Mouse (Mus musculus) kidney, postnatal 25 days (tissue): ENCODE data around the gene Bach1.

Experiments used
- DNase-seq, 2 experiments: peaks; one replicate each; pipeline ENCODE4 v3.0.0; 2021; ENCODE audit warnings: mixed read lengths in 2 of 2

Bach1 gene

GRCm38 (mm10) chr16:87741034-87741715 is 42.4 kb downstream of the Bach1 start:
- peak in 1 of 2 experiments; percentile 13 for DNase-seq

- no peak for DNase-seq
Observed at GRCm38 (mm10) chr16:87743661-87744060, 44.9 kb downstream of the Bach1 start.

DNA sequence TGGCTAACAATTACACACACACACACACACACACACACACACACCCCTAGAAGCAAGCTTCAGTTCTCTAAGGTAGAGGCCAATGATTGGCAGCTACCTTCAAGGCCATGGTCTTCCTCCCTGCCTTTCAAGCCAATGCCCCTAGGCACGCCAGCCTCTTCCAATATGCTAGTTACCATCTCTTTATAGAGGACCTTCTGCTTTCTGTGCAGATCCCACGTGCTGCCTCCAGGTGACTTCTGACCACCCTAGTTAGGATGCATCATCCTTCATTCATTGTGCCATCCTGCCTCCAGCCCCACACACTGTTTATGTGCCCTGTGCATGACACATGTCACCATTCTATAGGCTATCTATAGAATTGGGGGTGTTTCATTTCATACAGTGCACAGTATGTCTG is 45.6 kb downstream of the Bach1 start:
- no peak for DNase-seq

DNA sequence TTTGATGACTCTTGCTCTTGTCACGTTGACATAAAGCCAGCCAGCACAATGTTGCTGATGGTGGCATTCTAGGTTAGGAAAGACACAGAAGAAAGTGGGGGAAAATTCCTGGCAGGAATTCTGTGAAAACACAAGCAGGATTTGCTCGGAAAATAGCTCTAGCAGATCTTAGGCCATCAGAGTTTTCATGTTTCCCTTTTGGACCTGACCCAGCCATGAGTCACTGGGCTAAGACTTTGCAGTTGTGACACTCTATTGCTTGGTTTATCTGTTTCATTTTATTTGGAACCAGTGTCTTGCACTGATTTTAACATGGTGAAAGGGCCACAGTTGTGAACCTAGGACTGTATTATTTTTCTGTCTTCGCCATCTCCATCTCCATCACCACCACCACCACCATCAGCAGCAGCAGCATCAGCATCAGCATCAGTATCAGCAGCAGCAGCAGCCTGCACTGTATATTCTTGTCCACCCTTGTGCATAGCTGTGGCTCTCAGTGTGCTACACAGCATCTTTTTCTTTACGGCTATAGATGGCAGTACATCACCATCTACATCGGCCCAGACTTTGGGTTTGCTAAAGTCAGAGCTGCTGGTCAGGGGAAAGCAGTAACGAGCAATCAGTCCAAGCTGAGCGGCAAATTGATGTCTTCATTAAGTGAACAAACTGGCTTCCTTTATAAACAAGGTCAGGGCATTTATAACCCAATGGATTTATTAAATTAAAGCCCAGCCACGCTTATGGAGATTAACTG is 46.6 kb downstream of the Bach1 start:
- DNase-seq: no peak

DNA sequence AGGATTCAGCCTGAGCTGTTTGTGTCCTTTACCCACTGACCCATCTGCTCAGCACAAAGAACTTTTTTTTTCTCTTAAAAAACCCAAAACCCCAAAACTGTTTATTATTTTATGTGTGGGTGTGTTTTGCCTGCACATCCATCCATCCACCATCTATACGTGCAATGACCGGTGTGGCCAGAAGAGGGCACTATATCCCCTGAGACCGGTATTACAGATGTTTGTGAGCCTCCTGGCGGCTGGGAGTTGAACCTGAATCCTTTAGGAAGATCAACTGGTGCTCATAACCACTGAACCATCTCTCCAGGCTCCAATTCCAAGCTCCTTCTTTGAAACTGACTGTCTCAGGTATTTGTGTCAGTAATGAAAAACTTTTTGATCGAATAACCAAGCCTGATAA is 48.0 kb downstream of the Bach1 start:
- DNase-seq: peak; percentile 86 to 94

- no peak for DNase-seq
Observed at GRCm38 (mm10) chr16:87751243-87751642, 52.5 kb downstream of the Bach1 start.

DNA sequence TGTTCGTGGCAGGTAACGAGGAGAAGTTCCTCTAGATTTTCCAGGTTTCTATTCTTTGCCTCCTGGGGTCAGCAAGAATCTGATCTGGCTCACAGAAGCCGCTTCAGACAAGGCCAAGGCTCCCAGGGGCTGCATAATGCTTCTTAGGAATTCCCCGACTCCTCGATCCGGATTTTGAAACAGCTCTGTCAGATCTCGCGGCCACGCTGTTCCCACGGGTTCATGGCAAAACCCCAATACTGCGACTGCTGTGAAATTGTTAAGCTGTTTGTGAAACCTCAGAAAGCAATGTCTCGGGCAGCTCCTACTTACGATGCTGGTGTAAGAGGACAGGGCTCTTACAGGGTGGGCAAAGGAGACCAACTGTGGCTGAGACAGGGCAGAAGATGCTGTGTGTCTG is 53.7 kb downstream of the Bach1 start:
- no peak for DNase-seq

GRCm38 (mm10) chr16:87754858-87755257 is 56.1 kb downstream of the Bach1 start:
- peak in 1 of 2 experiments; percentile 50 for DNase-seq

GRCm38 (mm10) chr16:87755915-87756314 is 57.2 kb downstream of the Bach1 start:
- DNase-seq: no peak

DNA sequence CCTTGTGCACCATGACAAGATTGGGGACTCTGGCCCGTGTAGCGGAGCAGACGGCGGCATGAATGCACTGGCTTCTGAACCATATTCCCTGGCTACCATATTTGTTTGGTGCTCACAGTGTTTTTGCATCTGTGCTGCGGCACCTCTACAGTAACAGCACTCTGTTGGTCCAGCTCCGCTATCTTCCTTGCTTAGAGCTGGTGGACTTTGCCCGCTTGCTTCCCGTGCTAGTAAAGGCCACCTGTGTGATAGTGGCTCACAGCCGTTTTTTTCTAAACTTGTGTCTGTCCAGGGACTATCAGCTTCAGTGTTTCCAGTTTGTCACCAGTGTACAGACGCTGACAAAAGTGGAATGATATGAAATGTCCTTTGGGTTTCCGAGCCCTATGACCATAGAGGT is 59.3 kb downstream of the Bach1 start:
- DNase-seq: peak in 1 of 2 experiments; percentile 17

DNA sequence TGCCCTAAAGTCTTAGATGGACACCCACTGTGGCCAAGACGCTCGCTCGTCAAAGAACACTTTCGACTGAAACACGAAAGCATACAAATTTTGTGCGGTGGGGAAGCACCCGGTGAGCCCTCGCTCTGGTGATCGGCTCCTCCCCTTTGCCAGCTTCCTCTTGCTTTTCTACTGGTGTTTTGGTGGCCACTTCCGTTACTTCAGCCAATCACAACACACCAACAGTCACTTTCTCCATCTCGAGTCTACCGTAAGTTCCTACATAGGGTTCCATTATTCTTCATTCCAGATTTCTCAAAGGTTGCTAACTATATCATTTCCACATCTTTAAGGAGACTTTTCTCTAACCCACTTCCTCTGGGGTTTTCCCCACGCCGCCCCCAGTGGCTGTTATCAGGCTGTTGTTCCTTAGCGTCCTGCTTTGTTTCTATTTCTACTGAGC is 65.9 kb downstream of the Bach1 start:
- no peak for DNase-seq

GRCm38 (mm10) chr16:87765984-87766383 is 67.2 kb downstream of the Bach1 start:
- DNase-seq: peak in 1 of 2 experiments; percentile 43

DNA sequence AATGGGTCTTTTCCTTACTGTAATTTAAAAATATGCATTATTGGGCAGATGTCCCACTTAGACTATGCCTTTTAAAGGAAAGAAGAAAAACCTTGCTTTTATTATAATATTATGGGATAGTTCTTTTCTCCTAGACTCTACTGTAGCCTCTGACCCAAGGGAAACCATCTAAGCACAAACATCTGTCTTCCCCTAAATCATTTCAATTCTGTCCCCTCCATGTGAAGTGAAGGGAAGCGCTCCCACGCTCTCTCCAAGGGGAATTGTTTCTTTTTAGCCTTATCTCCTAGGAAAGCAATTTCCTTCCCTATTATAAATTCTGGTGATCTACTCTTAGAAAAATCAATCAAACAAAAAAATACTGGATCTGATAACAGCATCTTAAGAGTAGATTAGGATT is 71.8 kb downstream of the Bach1 start:
- DNase-seq: no peak

- DNase-seq: peak; percentile 31 to 82
Observed at GRCm38 (mm10) chr16:87771926-87772325, 73.2 kb downstream of the Bach1 start.

DNA sequence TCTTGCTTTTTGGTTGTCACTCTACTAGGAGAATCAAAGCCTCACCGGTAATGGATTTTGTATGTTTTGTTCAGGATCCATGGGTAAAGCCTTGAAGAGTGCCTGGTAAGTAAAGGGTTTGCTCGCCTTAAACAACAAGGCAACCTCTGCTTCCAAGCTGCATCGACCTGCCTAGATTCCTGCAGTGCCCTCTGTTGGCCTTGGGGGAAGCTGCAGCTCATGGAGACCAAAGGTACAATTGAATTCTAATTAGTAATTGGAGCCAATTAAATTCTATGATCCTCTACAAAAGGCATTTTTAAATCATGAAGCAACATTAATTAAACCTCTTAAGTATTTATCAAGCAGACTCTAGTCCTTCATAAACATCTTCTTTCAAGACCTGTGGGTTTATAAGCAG is 75.7 kb downstream of the Bach1 start:
- DNase-seq: peak; percentile 48 to 55

DNA sequence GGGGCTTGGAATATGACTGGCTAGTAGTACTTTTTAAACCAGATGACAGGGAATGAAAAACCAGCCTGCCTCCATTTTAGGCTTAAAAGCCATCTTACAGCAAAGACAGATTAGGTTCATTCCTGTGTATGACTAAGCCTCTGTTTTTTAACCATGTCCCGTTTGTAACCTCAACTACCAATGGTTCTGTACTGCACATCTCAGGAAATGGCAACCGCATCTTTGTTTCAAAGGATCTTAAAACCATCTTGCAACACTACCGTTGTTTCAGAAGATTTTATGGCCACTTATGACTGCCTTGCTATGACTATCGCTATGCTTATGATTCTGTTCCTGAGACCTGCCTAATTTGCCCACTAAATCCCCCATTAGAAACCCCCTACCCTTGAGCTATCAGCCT is 78.6 kb downstream of the Bach1 start:
- DNase-seq: no peak

- DNase-seq: no peak
Observed at GRCm38 (mm10) chr16:87781637-87782036, 82.9 kb downstream of the Bach1 start.
